Mouse (Mus musculus): ENCODE measurements around the gene Bhlhe23.

DNA sequence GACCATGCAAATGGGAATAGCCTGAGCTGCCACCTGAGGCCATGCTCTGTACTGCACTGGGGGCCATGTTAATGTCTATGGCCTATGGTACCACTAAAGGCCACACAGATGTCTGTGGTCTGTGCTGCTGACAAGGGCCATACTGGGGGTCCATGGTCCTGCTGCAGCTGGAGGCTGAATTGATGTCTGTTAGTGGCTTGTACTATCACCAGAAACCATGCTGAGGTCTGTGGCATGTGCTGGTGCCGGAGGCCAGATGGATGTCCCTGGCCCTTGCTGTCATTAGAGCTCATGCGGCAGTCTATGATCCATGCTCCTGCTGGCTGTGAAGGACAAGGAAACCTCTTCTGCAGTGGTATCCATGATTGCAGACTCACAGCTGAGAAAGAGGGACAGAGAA is 42.8 kb upstream of the Bhlhe23 start:
- TF ChIP-seq UBTF (IDR thresholded peaks at IDR 0.05; ENCODE audit: low read depth, low read length) (no peak), POLR2A (IDR thresholded peaks at IDR 0.05; ENCODE audit: low read depth, low read length) (no peak)

All from CH12.LX (cell line).